Mouse (Mus musculus): ENCODE measurements at regions not wholly inside any gene's neighbourhood (a gene's known extent, or its start where the extent isn't known, plus 50 kb on each side); places are given as distances from the start of the nearest gene placed in this dataset.

GRCm38 (mm10) chr1:108339827-108340226 lies 750.0 kb downstream of the Serpinb8 start:
- no peak for DNase-seq

- DNase-seq = no peak
Measured at GRCm38 (mm10) chr1:108341352-108341751, 751.5 kb downstream of the Serpinb8 start.

- DNase-seq = no peak
Measured at GRCm38 (mm10) chr1:108363788-108364187, 774.0 kb downstream of the Serpinb8 start.

GRCm38 (mm10) chr1:108369904-108370600 lies 780.2 kb downstream of the Serpinb8 start:
- DNase-seq = no peak

- no peak for DNase-seq
Measured at GRCm38 (mm10) chr1:108389930-108390329, 800.1 kb downstream of the Serpinb8 start.

GRCm38 (mm10) chr1:108390497-108390896 lies 800.7 kb downstream of the Serpinb8 start:
- no peak for DNase-seq

GRCm38 (mm10) chr1:108439845-108440244 lies 850.0 kb downstream of the Serpinb8 start:
- no peak for DNase-seq

GRCm38 (mm10) chr1:108452776-108453175 lies 863.0 kb downstream of the Serpinb8 start:
- DNase-seq = no peak

GRCm38 (mm10) chr1:108472031-108472430 lies 882.2 kb downstream of the Serpinb8 start:
- no peak for DNase-seq

GRCm38 (mm10) chr1:108498854-108499253 lies 909.0 kb downstream of the Serpinb8 start:
- no peak for DNase-seq

GRCm38 (mm10) chr1:108527424-108527823 lies 937.6 kb downstream of the Serpinb8 start:
- DNase-seq = no peak

GRCm38 (mm10) chr1:108538238-108538637 lies 948.4 kb downstream of the Serpinb8 start:
- DNase-seq = no peak

GRCm38 (mm10) chr1:108548721-108549120 lies 958.9 kb downstream of the Serpinb8 start:
- no peak for DNase-seq

GRCm38 (mm10) chr1:108558882-108559281 lies 969.1 kb downstream of the Serpinb8 start:
- DNase-seq = no peak

- no peak for DNase-seq
Measured at GRCm38 (mm10) chr1:108562981-108563380, 973.2 kb downstream of the Serpinb8 start.

GRCm38 (mm10) chr1:108571977-108572376 lies 982.2 kb downstream of the Serpinb8 start:
- no peak for DNase-seq

GRCm38 (mm10) chr1:108572765-108573164 lies 983.0 kb downstream of the Serpinb8 start:
- no peak for DNase-seq

GRCm38 (mm10) chr1:108576806-108577205 lies 987.0 kb downstream of the Serpinb8 start:
- peak; percentile 12 to 25 for DNase-seq

- no peak for DNase-seq
Measured at GRCm38 (mm10) chr1:108577793-108578192, 988.0 kb downstream of the Serpinb8 start.

GRCm38 (mm10) chr1:108592720-108593422 lies 1003.1 kb downstream of the Serpinb8 start:
- DNase-seq = no peak

GRCm38 (mm10) chr1:108597129-108597528 lies 1007.3 kb downstream of the Serpinb8 start:
- no peak for DNase-seq

All from adrenal gland, postnatal 36 days (tissue).